Mouse (Mus musculus) adrenal gland, postnatal 0 days (tissue): ENCODE data around the gene Myl6b. TPM values are rescaled to one million over a fixed set of nuclear protein-coding genes. Genes with fewer than 3 reads are reported as not detected.

Experiments used
- microRNA-seq: library from miRNA; unstranded; fragments of <30 nt; microRNA quantifications from one replicate; pipeline ENCODE4, GENCODE M21; 2016; ENCODE audit warnings: borderline replicate concordance; ENCODE audit not compliant: insufficient number of aligned reads
- polyA plus RNA-seq: library from polyadenylated mRNA; unstranded; fragments of >200 nt; fragmentation: Nextera tagmentation; extraction: Ambion mirVana; gene quantifications from 2 replicates; pipeline ENCODE4 v1.2.1, GENCODE M21; 2015

Gene Myl6b
- 1.8 and 4.1 TPM in 2 replicates for polyA plus RNA-seq

GRCm38 (mm10) chr10:128498590-128498989 lies at the start of gene Myl6b:
Myl6b (minus strand) TSS chr10:128498685.

DNA sequence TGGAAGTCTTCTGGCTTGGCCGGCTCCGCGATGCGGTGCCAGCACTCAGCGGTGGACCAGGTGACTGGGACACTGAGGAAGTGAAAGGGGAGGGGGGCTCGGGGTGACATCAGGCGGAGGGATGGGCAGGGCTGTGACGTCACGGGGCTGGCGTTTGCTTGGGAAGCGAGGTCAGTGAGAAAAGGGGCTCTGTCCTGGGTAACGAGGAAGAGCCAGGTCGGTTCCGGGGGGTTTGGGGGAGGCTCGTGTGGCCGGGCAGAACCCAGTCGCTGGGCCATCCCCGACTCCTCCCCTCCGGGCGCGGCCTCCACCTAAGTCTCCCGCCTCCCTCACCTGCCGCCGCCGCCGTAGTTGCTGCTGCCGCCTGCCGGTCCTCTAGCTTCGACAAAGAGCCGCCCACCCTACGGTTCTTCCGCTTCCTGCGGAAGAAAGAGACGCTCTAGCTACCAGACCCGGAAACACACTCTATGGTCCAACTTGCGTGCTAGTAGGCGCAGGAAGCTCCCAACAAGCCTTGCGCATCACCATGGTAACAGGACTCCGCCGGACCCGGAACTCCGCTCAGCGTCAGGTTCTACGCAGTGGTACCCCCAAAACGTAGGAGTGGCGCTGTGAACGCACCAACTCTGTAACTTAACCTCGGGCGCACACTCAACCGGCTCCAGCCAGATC lies 49.0 kb upstream of the Myl6b start, which contains the start of gene Zc3h10:
TSS of gene Zc3h10 (minus strand) at position 414 of the 672 bp plus-strand sequence.

DNA sequence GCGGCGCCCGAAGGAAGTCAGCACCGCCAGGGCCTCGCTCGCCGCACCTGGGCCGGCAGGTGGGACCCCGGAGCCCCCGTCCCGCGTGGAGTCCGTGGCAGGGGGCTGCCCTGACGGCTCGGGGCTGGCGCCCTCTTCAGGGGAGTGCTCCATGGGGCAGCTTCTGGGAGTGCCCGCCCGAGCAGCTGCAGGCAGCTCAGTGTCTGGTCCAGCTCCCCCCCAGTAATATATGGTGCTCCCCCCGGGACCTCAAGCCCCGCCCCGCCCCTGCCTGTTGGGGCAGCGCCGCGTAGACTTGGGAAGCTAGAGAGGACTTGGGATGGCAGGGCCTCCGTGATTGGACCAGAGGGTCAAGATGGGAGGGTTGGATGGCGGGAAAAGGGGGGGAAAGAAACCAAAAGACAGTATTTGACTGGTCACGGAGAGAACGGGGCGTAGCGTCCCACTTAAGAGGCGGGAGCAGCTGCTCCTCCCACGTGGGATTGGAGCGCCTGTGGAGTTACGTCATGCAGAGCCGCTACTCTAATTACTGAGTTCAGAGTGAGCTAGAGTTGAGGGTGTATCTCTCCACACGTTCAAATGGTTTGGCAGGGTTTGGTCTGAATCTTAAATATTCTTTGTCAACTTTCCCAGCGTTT lies 27.3 kb upstream of the Myl6b start, which contains the start of gene Esyt1:
TSS of gene Esyt1 (minus strand) at position 201 of the 638 bp plus-strand sequence.

DNA sequence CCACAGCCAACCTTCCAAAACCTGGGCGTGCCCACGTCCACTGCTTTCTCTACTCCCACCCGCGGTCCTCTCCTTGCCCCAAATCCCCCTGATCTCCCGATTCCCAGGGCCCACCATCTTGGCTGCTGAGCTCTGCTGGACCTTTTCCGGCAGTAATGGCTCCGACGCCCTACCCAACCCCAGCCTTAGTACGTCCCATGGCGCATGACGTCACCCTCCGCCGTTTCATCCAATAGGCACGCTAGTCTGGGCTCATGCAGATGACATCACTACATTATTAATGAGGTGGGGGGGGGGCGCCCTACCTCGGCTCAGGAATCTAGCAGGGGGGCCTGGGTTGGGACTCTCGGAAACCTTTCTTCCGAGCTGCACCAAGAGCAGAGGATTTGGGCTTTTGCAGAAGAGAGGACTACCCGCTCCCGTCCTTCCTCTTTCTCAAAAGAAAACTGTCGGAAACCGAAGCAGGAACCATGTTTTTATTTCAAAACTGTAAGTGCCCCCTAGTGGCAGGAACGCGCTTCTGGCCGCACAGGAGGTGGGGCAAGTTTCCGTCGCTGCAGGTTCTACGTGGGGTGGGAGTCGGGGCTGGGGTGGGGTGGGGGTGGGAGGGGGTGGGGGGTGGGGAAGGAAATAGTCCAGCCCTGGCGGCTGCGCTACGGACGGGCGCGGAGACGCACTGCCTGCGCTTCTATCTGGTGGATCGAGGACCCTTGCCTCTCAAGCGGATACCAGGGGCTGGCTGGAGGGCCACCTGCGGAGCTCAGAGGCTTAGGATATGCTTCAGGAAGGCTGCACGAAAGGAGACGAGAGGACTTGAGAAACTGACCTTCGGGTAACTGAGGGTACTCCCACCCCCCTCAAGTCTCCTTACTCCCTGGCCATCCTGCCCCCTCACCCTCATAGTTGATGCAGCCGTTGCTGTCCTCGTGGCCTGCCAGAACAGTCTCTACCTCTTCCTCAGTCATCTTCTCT lies 4.5 kb downstream of the Myl6b start, which contains the start of gene Myl6:
TSS of gene Myl6 (minus strand) at position 451 of the 972 bp plus-strand sequence.

GRCm38 (mm10) chr10:128458719-128459408 lies 39.6 kb downstream of the Myl6b start, which contains the start of gene Smarcc2:
Smarcc2 (plus strand) TSS chr10:128459248.

Small RNA genes lying within 50 kb of the gene (microRNA-seq; reads per million reads assigned to microRNA genes)
- not detected for gene Mir6916
- not detected for gene Mir8105

Other genes with a start within 250 kb of the Myl6b start
- 0.97 and 1.8 TPM in 2 replicates for gene Apon, start 244.6 kb downstream of the Myl6b start, polyA plus RNA-seq
- 60.4 and 84.4 TPM in 2 replicates for gene Apof, start 230.0 kb downstream of the Myl6b start, polyA plus RNA-seq
- 14.1 and 24.5 TPM in 2 replicates for gene Stat2, start 228.1 kb downstream of the Myl6b start, polyA plus RNA-seq
- gene Il23a, start 199.9 kb downstream of the Myl6b start, polyA plus RNA-seq: 0.14 and 0.21 TPM in 2 replicates
- 10.9 and 16.2 TPM in 2 replicates for gene Pan2, start 195.3 kb downstream of the Myl6b start, polyA plus RNA-seq
- 400 and 428 TPM in 2 replicates for gene Cnpy2, start 176.2 kb downstream of the Myl6b start, polyA plus RNA-seq
- 71.7 and 98.5 TPM in 2 replicates for gene Cs, start 161.0 kb downstream of the Myl6b start, polyA plus RNA-seq
- gene Coq10a, start 129.7 kb downstream of the Myl6b start, polyA plus RNA-seq: 18.7 and 34.1 TPM in 2 replicates
- gene Ankrd52, start 121.6 kb downstream of the Myl6b start, polyA plus RNA-seq: 6.2 and 9.2 TPM in 2 replicates
- 1.5 and 1.7 TPM in 2 replicates for gene Slc39a5, start 97.5 kb downstream of the Myl6b start, polyA plus RNA-seq
- gene Nabp2, start 87.2 kb downstream of the Myl6b start, polyA plus RNA-seq: 66.1 and 77.6 TPM in 2 replicates
- 28.0 and 29.6 TPM in 2 replicates for gene Rnf41, start 87.0 kb downstream of the Myl6b start, polyA plus RNA-seq
- gene Smarcc2, start 39.4 kb downstream of the Myl6b start, polyA plus RNA-seq: 49.6 and 55.3 TPM in 2 replicates
- gene Myl6, start 4.5 kb downstream of the Myl6b start, polyA plus RNA-seq: 1,391 and 2,048 TPM in 2 replicates
- 18.3 and 25.7 TPM in 2 replicates for gene Esyt1, start 27.2 kb upstream of the Myl6b start, polyA plus RNA-seq
- gene Zc3h10, start 49.1 kb upstream of the Myl6b start, polyA plus RNA-seq: 10.9 and 12.5 TPM in 2 replicates
- 3,668 and 6,742 TPM in 2 replicates for gene Rpl41, start 50.6 kb upstream of the Myl6b start, polyA plus RNA-seq
- gene Pa2g4, start 67.3 kb upstream of the Myl6b start, polyA plus RNA-seq: 61.0 and 89.3 TPM in 2 replicates
- gene Erbb3, start 91.0 kb upstream of the Myl6b start, polyA plus RNA-seq: 2.7 and 4.1 TPM in 2 replicates
- gene Rps26, start 128.1 kb upstream of the Myl6b start, polyA plus RNA-seq: 691 and 706 TPM in 2 replicates
- gene Ikzf4, start 147.3 kb upstream of the Myl6b start, polyA plus RNA-seq: 2.3 and 2.9 TPM in 2 replicates
- gene Suox, start 175.4 kb upstream of the Myl6b start, polyA plus RNA-seq: 13.4 and 18.0 TPM in 2 replicates
- 71.5 and 84.4 TPM in 2 replicates for gene Rab5b, start 197.6 kb upstream of the Myl6b start, polyA plus RNA-seq
- gene Pmel, start 205.5 kb upstream of the Myl6b start, polyA plus RNA-seq: 1.2 and 1.6 TPM in 2 replicates
- 25.1 and 41.0 TPM in 2 replicates for gene Cdk2, start 206.3 kb upstream of the Myl6b start, polyA plus RNA-seq
- gene Dgka, start 246.2 kb upstream of the Myl6b start, polyA plus RNA-seq: 5.6 and 7.5 TPM in 2 replicates
- 27.0 and 29.1 TPM in 2 replicates for gene Pym1, start 249.2 kb upstream of the Myl6b start, polyA plus RNA-seq